Mouse (Mus musculus) forebrain, embryonic 11.5 days (tissue): ENCODE data around the gene Itga3. TPM values are rescaled to one million over a fixed set of nuclear protein-coding genes. Genes with fewer than 3 reads are reported as not detected.

Experiments
- ATAC-seq: fragments of 200-750 bp; cut with Nextera tagmentation; replicated peaks from 2 replicates; pipeline ENCODE4 v1.8.0; 2017; ENCODE audit warnings: moderate TSS enrichment; ENCODE audit not compliant: low FRiP score
- DNase-seq: peaks from one replicate; pipeline ENCODE4 v3.0.0-alpha.2; 2017; ENCODE audit warnings: low spot score
- H3K27ac ChIP-seq: fragments of 300-500 bp; sonication (generic); 2 replicates; pipeline ENCODE4 v1.5.1; 2014; ENCODE audit warnings: low read depth, low read length
- H3K27me3 ChIP-seq: fragments of 300-500 bp; sonication (generic); 2 replicates; pipeline ENCODE4 v1.6.1; 2014; ENCODE audit warnings: mild to moderate bottlenecking, low read length, mixed read lengths; ENCODE audit not compliant: control insufficient read depth, insufficient read depth
- H3K36me3 ChIP-seq: fragments of 300-500 bp; sonication (generic); 2 replicates; pipeline ENCODE4 v1.6.1; 2014; ENCODE audit warnings: mild to moderate bottlenecking, low read length, moderate library complexity, mixed read lengths; ENCODE audit not compliant: control insufficient read depth, insufficient read depth
- H3K4me1 ChIP-seq: fragments of 300-500 bp; sonication (generic); replicated peaks from 2 replicates; pipeline ENCODE4 v1.6.1; 2014; ENCODE audit warnings: low read length, mixed read lengths; ENCODE audit not compliant: control insufficient read depth, insufficient read depth
- H3K4me2 ChIP-seq: fragments of 300-500 bp; sonication (generic); 2 replicates; pipeline ENCODE4 v1.6.1; 2014; ENCODE audit warnings: low read depth, mild to moderate bottlenecking, low read length, moderate library complexity, mixed read lengths; ENCODE audit not compliant: severe bottlenecking
- H3K4me3 ChIP-seq: fragments of 300-500 bp; sonication (generic); 2 replicates; pipeline ENCODE4 v1.5.1; 2014; ENCODE audit warnings: low read depth, low read length
- H3K9ac ChIP-seq: fragments of 300-500 bp; sonication (generic); 2 replicates; pipeline ENCODE4 v1.6.1; 2014; ENCODE audit warnings: low read length
- H3K9me3 ChIP-seq: fragments of 300-500 bp; sonication (generic); 2 replicates; pipeline ENCODE4 v1.6.1; 2016; ENCODE audit warnings: low read length, mixed read lengths; ENCODE audit not compliant: control insufficient read depth
- WGBS: fragments of 180-500 bp; shearing (Covaris S2); extraction: QIAGEN DNeasy Blood & Tissue Kit; methylation state at CpG from one replicate; pipeline ENCODE4 v1.1.7; 2014; 5-methylcytosine and 5-hydroxymethylcytosine counted together
- polyA plus RNA-seq: library from polyadenylated mRNA; unstranded; fragments of >200 nt; fragmentation: Nextera tagmentation; extraction: Ambion mirVana; gene quantifications from 2 replicates; pipeline ENCODE4 v1.2.1, GENCODE M21; 2014

Gene Itga3
- polyA plus RNA-seq, 1 experiment from 2014 or later = 4.4 TPM

- Histone ChIP-seq H3K27me3 (no peaks in the 10 kb centered on the region), H3K4me1 (no peaks in the 10 kb centered on the region; the same call in 1 of the 2 replicates), H3K4me2 (no peak overlapping the region), H3K27ac (no peak overlapping the region), H3K4me3 (no peak overlapping the region), H3K9ac (no peak overlapping the region), H3K9me3 (no peaks in the 10 kb centered on the region), H3K36me3 (no peaks in the 10 kb centered on the region)
- WGBS = 74% methylated on average over 17 of the region's 17 CpGs
- DNase-seq (no peak), ATAC-seq (no peak)
Measured at GRCm38 (mm10) chr11:95087301-95088228, 11.0 kb upstream of the Itga3 start.

GRCm38 (mm10) chr11:95086229-95086628, 9.6 kb upstream of the Itga3 start:
- no peak for ATAC-seq
- no peaks in the 10 kb centered on the region for H3K27me3 ChIP-seq
- no peaks in the 10 kb centered on the region; the same call in 1 of the 2 replicates for H3K4me1 ChIP-seq
- H3K9me3 ChIP-seq = no peaks in the 10 kb centered on the region
- no peak overlapping the region for H3K9ac ChIP-seq
- no peak overlapping the region for H3K4me2 ChIP-seq
- no peak overlapping the region for H3K4me3 ChIP-seq
- no peaks in the 10 kb centered on the region for H3K36me3 ChIP-seq
- DNase-seq = no peak
- 48% methylated on average over 5 of the region's 5 CpGs for WGBS
- no peak overlapping the region for H3K27ac ChIP-seq

GRCm38 (mm10) chr11:95085710-95086109, 9.1 kb upstream of the Itga3 start:
- Histone ChIP-seq H3K36me3 (no peaks in the 10 kb centered on the region), H3K9me3 (no peaks in the 10 kb centered on the region), H3K9ac (no peak overlapping the region), H3K27ac (no peak overlapping the region), H3K4me2 (no peak overlapping the region), H3K4me1 (no peaks in the 10 kb centered on the region; the same call in 1 of the 2 replicates), H3K4me3 (no peak overlapping the region), H3K27me3 (no peaks in the 10 kb centered on the region)
- DNase-seq (no peak), ATAC-seq (no peak)
- WGBS = 14% methylated on average over 5 of the region's 5 CpGs

GRCm38 (mm10) chr11:95084811-95085382, 8.3 kb upstream of the Itga3 start:
- no peaks in the 10 kb centered on the region for H3K36me3 ChIP-seq
- H3K9me3 ChIP-seq = no peaks in the 10 kb centered on the region
- H3K4me3 ChIP-seq = no peak overlapping the region
- ATAC-seq = no peak
- no peak overlapping the region for H3K4me2 ChIP-seq
- H3K4me1 ChIP-seq = no peaks in the 10 kb centered on the region; the same call in 1 of the 2 replicates
- no peak overlapping the region for H3K27ac ChIP-seq
- H3K27me3 ChIP-seq = no peaks in the 10 kb centered on the region
- WGBS = 41% methylated on average over 5 of the region's 5 CpGs
- H3K9ac ChIP-seq = no peak overlapping the region
- DNase-seq = no peak

- Histone ChIP-seq H3K9ac (no peak overlapping the region), H3K4me3 (no peak overlapping the region), H3K27ac (no peak overlapping the region), H3K4me2 (no peak overlapping the region), H3K27me3 (no peaks in the 10 kb centered on the region), H3K9me3 (no peaks in the 10 kb centered on the region), H3K36me3 (no peaks in the 10 kb centered on the region), H3K4me1 (no peaks in the 10 kb centered on the region; the same call in 1 of the 2 replicates)
- DNase-seq (no peak), ATAC-seq (no peak)
- WGBS = 30% methylated on average over 4 of the region's 4 CpGs
Measured at GRCm38 (mm10) chr11:95084175-95084574, 7.6 kb upstream of the Itga3 start.

GRCm38 (mm10) chr11:95082896-95083295, 6.3 kb upstream of the Itga3 start:
- Histone ChIP-seq H3K9me3 (no peaks in the 10 kb centered on the region), H3K36me3 (no peaks in the 10 kb centered on the region), H3K4me2 (no peak overlapping the region), H3K4me1 (no peaks in the 10 kb centered on the region; the same call in 1 of the 2 replicates), H3K4me3 (no peak overlapping the region), H3K27me3 (peaks cover 2% of the 10 kb centered on the region), H3K27ac (no peak overlapping the region), H3K9ac (no peak overlapping the region)
- 91% methylated on average over 7 of the region's 7 CpGs for WGBS
- no peak for ATAC-seq
- DNase-seq = no peak

- no peak for ATAC-seq
- 84% methylated on average over 6 of the region's 6 CpGs for WGBS
- H3K4me3 ChIP-seq = no peak overlapping the region
- H3K9ac ChIP-seq = no peak overlapping the region
- no peaks in the 10 kb centered on the region for H3K9me3 ChIP-seq
- H3K27me3 ChIP-seq = peaks cover 16% of the 10 kb centered on the region
- no peaks in the 10 kb centered on the region for H3K36me3 ChIP-seq
- DNase-seq = no peak
- H3K4me1 ChIP-seq = peaks cover 3% of the 10 kb centered on the region; the same call in 1 of the 2 replicates
- H3K27ac ChIP-seq = no peak overlapping the region
- H3K4me2 ChIP-seq = no peak overlapping the region
Measured at GRCm38 (mm10) chr11:95080783-95081182, 4.2 kb upstream of the Itga3 start.

- Histone ChIP-seq H3K4me2 (no peak overlapping the region), H3K27me3 (peaks cover 22% of the 10 kb centered on the region), H3K9me3 (no peaks in the 10 kb centered on the region), H3K4me3 (no peak overlapping the region), H3K9ac (no peak overlapping the region), H3K36me3 (no peaks in the 10 kb centered on the region), H3K27ac (no peak overlapping the region), H3K4me1 (peaks cover 9% of the 10 kb centered on the region; the same call in 1 of the 2 replicates)
- 89% methylated on average over 6 of the region's 6 CpGs for WGBS
- DNase-seq (no peak), ATAC-seq (no peak)
Measured at GRCm38 (mm10) chr11:95079256-95079875, 2.8 kb upstream of the Itga3 start.
